In genomic region chr8:125255006-125255685, GRCm38 (mm10) we compare ENCODE assay signal across 8 mouse cellular contexts.
DNase-seq lines count a peak whose midpoint lies in the region; ATAC-seq and TF ChIP-seq lines count a peak whose summit lies in the region.

No protein-coding gene starts in this region.

- no peaks in the 10 kb centered on the region for H3K9me3 ChIP-seq in heart, embryonic 12.5 days (replicated peaks)
- no peaks in the 10 kb centered on the region for H3K9me3 ChIP-seq in forebrain, embryonic 15.5 days
- no peaks in the 10 kb centered on the region for H3K9me3 ChIP-seq in neural tube, embryonic 14.5 days (ENCODE audit: control insufficient read depth, low read length)
- no peaks in the 10 kb centered on the region for H3K9me3 ChIP-seq in liver, embryonic 11.5 days (ENCODE audit: control insufficient read depth, low read length)

- no peak overlapping the region for H3K27ac ChIP-seq in heart, embryonic 12.5 days (ENCODE audit: poor library complexity, severe bottlenecking)
- H3K27ac ChIP-seq in forebrain, embryonic 15.5 days (replicated peaks) = peak overlapping the region; percentile 95
- peak overlapping the region; percentile 97 for H3K27ac ChIP-seq in neural tube, embryonic 14.5 days (ENCODE audit: low read depth, low read length)
- no peak overlapping the region for H3K27ac ChIP-seq in liver, embryonic 11.5 days (ENCODE audit: low read depth, low read length)

- H3K4me3 ChIP-seq in heart, embryonic 12.5 days = no peak overlapping the region
- peak overlapping the region; percentile 48 for H3K4me3 ChIP-seq in forebrain, embryonic 15.5 days
- H3K4me3 ChIP-seq in neural tube, embryonic 14.5 days (ENCODE audit: low read depth, low read length) = peak overlapping the region; percentile 27
- no peak overlapping the region for H3K4me3 ChIP-seq in liver, embryonic 11.5 days (ENCODE audit: low read depth, low read length)

- peaks cover 40% of the 10 kb centered on the region for H3K4me1 ChIP-seq in heart, embryonic 12.5 days (replicated peaks)
- H3K4me1 ChIP-seq in forebrain, embryonic 15.5 days = peaks cover 24% of the 10 kb centered on the region
- peaks cover 12% of the 10 kb centered on the region for H3K4me1 ChIP-seq in neural tube, embryonic 14.5 days (ENCODE audit: control insufficient read depth, insufficient read depth, low read length)
- H3K4me1 ChIP-seq in liver, embryonic 11.5 days (replicated peaks; ENCODE audit: control insufficient read depth, insufficient read depth, low read length) = peaks cover 2% of the 10 kb centered on the region; the same call in 1 of the 2 replicates

- TF ChIP-seq POLR2A in brain, embryonic 14.5 days (IDR thresholded peaks at IDR 0.05; ENCODE audit: borderline replicate concordance, extremely low read depth, insufficient read depth, insufficient read length, poor library complexity, severe bottlenecking) = no peak

- WGBS in heart, embryonic 12.5 days = 70% methylated on average over 11 of the region's 11 CpGs
- 45% methylated on average over 11 of the region's 11 CpGs for WGBS in forebrain, embryonic 15.5 days
- 32% methylated on average over 11 of the region's 11 CpGs for WGBS in neural tube, embryonic 14.5 days
- WGBS in liver, embryonic 11.5 days = 68% methylated on average over 11 of the region's 11 CpGs

- no peaks in the 10 kb centered on the region for H3K36me3 ChIP-seq in heart, embryonic 12.5 days
- no peaks in the 10 kb centered on the region for H3K36me3 ChIP-seq in forebrain, embryonic 15.5 days
- H3K36me3 ChIP-seq in neural tube, embryonic 14.5 days (ENCODE audit: control insufficient read depth, insufficient read depth, low read length) = no peaks in the 10 kb centered on the region
- H3K36me3 ChIP-seq in liver, embryonic 11.5 days (ENCODE audit: control insufficient read depth, insufficient read depth, low read length) = no peaks in the 10 kb centered on the region

- H3K27me3 ChIP-seq in heart, embryonic 12.5 days (replicated peaks) = no peaks in the 10 kb centered on the region
- H3K27me3 ChIP-seq in forebrain, embryonic 15.5 days = no peaks in the 10 kb centered on the region
- no peaks in the 10 kb centered on the region for H3K27me3 ChIP-seq in neural tube, embryonic 14.5 days (ENCODE audit: control insufficient read depth, insufficient read depth, low read length)
- H3K27me3 ChIP-seq in liver, embryonic 11.5 days (replicated peaks; ENCODE audit: control insufficient read depth, insufficient read depth, low read length) = no peaks in the 10 kb centered on the region

- no peak for ATAC-seq in heart, embryonic 12.5 days (ENCODE audit: insufficient number of reproducible peaks, low FRiP score)
- peak; percentile 24; the same call in 1 of the 2 replicates for ATAC-seq in forebrain, embryonic 15.5 days (replicated peaks)
- no peak for ATAC-seq in neural tube, embryonic 14.5 days (ENCODE audit: low read depth)
- ATAC-seq in liver, embryonic 11.5 days (replicated peaks; ENCODE audit: low FRiP score) = no peak

- H3K4me2 ChIP-seq in heart, embryonic 12.5 days = peak overlapping the region; percentile 81
- peak overlapping the region; percentile 86 for H3K4me2 ChIP-seq in forebrain, embryonic 15.5 days (replicated peaks)
- H3K4me2 ChIP-seq in neural tube, embryonic 14.5 days (ENCODE audit: low read depth, low read length) = peak overlapping the region; percentile 60; the same call in 1 of the 2 replicates
- H3K4me2 ChIP-seq in liver, embryonic 11.5 days = no peak overlapping the region

- no peak overlapping the region for H3K9ac ChIP-seq in heart, embryonic 12.5 days
- H3K9ac ChIP-seq in forebrain, embryonic 15.5 days (replicated peaks) = peak overlapping the region; percentile 63
- no peak overlapping the region; the same call in 1 of the 2 replicates for H3K9ac ChIP-seq in neural tube, embryonic 14.5 days (replicated peaks; ENCODE audit: low read depth, low read length)
- H3K9ac ChIP-seq in liver, embryonic 11.5 days (ENCODE audit: low read depth, low read length) = no peak overlapping the region

- TF ChIP-seq CTCF in brain, embryonic 14.5 days (IDR thresholded peaks at IDR 0.05; ENCODE audit: borderline replicate concordance, extremely low read depth, insufficient read depth, insufficient read length) = no peak

- no peak for DNase-seq in heart, postnatal 4 days
- DNase-seq in brain, embryonic 14.5 days (ENCODE audit: low read depth) = peak; percentile 90
- peak; percentile 24 to 43 for DNase-seq in layer of hippocampus, postnatal 10 days (ENCODE audit: low spot score in 2 of 2)
- no peak for DNase-seq in liver, embryonic 11.5 days (ENCODE audit: low spot score)
- DNase-seq in testis, postnatal 14 days (ENCODE audit: low spot score) = no peak

Comparison
In these comparisons a context has a peak if more than half of its experiments do, and no peak if none do; other contexts are left out.
1. H3K27ac ChIP-seq: peak in forebrain, embryonic 15.5 days (single experiment) and neural tube, embryonic 14.5 days (single experiment); none in heart, embryonic 12.5 days (single experiment) and liver, embryonic 11.5 days (single experiment).
2. H3K4me3 ChIP-seq: peak in forebrain, embryonic 15.5 days (single experiment) and neural tube, embryonic 14.5 days (single experiment); none in heart, embryonic 12.5 days (single experiment) and liver, embryonic 11.5 days (single experiment).
3. DNase-seq: peak in brain, embryonic 14.5 days (single experiment) and layer of hippocampus, postnatal 10 days (2 of 2); none in heart, postnatal 4 days (single experiment), liver, embryonic 11.5 days (single experiment) and testis, postnatal 14 days (single experiment).